Mouse (Mus musculus): ENCODE results near the gene A1cf.
A peak's percentile ranks its signal among the peaks of the same experiment; 100 is the strongest.

Gene A1cf

GRCm38 (mm10) chr19:31868521-31868920 is at the start of gene A1cf:
Gene A1cf (plus strand): TSS chr19:31868764.
- no peak for DNase-seq (ENCODE audit: low spot score)

DNA sequence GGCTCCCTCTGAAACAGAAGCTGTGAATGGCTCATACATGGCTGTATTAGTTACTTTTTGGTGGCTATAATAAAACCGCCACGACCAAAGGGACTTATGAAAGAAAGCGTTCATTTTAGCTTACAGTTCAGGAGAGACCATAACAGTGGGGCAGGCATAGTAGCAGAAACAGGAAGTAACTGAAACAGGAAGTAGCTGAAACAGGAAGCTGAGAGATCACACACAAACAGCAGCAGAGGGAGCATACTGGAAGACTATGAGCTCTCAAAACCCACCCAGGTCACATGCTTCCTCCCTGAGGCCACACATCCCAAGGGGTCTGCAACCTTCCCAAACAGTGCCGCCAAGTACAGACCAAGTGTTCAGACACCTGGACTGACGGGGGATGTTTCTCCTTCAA is 34.3 kb upstream of the A1cf start:
- no peak for DNase-seq (ENCODE audit: low spot score)

- DNase-seq (ENCODE audit: low spot score) = no peak
These were observed 6.7 kb upstream of the A1cf start for GRCm38 (mm10) chr19:31861909-31862308.

- no peak for DNase-seq (ENCODE audit: low spot score)
These were observed 5.9 kb upstream of the A1cf start for GRCm38 (mm10) chr19:31862512-31863249.

- DNase-seq (ENCODE audit: low spot score) = no peak
These were observed 3.1 kb upstream of the A1cf start for GRCm38 (mm10) chr19:31865451-31865850.

DNA sequence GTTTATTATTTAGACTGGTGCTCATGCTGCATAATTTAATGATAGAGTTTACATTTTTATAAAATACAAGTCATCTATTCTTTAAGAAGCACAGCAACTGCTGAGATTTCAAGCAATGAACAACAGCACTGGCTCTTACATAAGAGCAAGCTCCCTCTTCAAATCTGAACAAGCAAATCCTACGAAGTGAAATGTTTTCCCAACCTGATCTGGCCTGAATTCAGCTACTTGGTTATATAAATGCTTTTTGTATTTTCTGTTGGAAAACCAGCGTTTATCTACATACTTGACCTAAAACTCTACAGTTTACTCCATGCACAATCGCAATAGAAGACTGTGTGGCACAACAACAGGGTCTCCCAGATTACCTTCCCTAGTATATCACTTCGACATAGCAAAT is 488 bp upstream of the A1cf start:
- DNase-seq (ENCODE audit: low spot score) = no peak

GRCm38 (mm10) chr19:31868971-31869370 is 407 bp downstream of the A1cf start:
- no peak for DNase-seq (ENCODE audit: low spot score)

DNA sequence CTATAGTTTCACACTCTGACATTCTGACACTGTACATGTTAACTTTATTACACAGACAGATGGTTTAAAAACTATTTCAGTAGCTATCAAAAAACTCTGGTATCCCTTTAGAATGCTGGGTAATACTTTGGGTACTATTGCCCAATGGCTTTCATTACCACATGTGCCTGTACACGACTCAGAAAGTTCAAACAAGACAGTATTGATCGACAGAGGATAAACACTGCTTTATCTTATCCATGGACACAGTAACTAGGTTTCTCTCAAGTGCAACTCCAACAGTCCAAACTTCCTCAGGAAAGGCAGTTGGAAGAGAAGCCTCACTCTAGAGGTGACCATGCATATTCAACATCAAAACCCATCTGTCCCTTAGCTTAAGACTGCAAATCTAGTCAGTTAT is 2.8 kb downstream of the A1cf start:
- no peak for DNase-seq (ENCODE audit: low spot score)

- DNase-seq (ENCODE audit: low spot score) = no peak
These were observed 9.4 kb downstream of the A1cf start for GRCm38 (mm10) chr19:31877968-31878367.

DNA sequence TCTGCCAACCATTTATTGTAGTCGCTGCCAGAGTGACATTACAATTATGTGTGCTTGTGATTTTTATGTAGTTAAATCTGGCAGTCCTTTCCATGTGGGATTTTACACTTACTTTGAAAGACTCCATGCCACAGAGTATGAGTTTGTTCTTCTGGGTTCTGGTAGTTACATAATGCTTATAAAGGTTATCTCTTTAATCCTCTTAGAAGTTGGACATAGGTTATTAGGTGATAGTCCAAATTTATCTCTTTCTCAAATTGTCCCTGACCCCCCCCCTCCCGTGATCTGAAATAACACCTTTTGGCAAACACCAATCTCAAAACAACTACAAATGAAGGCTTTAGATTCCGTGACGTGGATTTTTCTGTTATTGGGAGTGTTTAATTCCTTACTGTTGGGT is 16.0 kb downstream of the A1cf start:
- DNase-seq (ENCODE audit: low spot score) = no peak

DNA sequence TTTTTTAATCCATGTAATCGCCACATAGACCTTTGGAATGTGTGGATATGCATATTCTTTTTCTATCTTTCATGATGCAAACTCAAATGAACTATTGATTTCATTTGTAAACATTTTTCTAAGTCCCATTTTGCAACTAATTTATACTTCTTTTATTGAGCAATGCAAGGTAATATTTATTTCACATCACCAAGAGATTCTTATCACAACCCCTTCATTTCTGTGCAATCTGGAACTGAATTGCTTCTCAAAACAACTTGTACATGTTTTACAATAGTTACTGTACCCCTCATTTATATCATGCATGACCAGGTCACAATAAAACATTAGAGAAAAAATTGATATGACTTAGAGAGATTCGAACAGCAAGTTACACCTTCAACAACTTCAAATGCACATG is 18.7 kb downstream of the A1cf start:
- DNase-seq (ENCODE audit: low spot score) = no peak

- no peak for DNase-seq (ENCODE audit: low spot score)
These were observed 21.4 kb downstream of the A1cf start for GRCm38 (mm10) chr19:31889988-31890387.

DNA sequence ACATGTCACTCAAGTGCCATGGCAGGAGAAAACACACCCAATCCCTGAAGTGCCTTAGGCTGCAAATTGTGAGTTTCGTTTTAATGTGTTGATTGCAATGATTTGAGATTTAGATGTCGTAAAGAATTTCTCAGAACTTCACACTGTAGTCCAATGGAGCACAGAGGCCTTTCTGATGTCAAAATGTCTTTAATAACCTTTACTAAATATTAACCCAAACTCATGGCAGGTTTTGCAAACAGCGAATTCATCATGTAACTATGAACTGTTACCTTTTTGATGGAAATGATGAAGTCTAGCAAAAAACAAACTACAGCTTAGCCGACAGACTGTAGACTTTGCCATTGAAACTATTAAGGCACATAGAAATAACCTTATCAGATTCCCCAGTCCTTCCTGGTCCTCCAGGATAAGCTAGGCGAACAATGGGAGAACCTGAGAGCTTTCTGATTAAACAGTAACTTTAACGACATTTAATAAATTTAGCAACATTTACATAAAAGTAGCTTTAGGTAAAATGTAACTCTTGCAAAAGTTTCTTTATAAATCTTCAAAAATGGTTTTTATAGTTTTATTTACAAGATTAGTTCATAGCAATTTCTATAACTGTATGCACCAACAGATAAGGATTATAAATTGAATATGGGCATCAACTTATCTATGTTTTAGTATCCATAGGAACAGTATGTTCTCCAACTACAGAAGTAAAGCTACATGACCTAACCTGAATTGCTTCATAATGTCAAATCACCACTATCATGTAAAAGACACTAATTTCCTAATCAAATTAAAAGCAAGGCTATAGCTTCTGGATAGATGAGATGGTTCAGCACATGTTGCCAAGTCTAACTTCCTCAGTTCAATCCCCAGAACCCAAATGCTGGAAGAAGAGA is 22.7 kb downstream of the A1cf start:
- no peak for DNase-seq (ENCODE audit: low spot score)

DNA sequence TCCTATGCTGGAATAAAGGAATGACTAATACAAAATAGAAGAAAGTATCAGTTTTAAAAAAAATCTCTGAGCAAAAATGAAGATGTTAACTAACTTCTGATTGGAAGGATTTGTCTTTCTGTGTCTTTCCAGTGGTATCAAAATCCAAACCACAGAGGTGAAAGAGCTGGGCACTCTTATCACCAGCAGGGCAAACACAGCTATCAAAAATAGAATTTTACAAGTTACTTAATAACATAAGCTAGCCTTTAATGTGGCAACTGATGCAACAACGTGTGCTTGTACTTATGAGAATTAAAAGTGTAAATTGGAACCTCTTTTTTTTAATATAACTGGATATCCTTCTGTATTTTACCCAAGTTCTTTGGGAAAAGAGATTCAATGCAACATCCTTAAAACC is 27.4 kb downstream of the A1cf start:
- no peak for DNase-seq (ENCODE audit: low spot score)

DNA sequence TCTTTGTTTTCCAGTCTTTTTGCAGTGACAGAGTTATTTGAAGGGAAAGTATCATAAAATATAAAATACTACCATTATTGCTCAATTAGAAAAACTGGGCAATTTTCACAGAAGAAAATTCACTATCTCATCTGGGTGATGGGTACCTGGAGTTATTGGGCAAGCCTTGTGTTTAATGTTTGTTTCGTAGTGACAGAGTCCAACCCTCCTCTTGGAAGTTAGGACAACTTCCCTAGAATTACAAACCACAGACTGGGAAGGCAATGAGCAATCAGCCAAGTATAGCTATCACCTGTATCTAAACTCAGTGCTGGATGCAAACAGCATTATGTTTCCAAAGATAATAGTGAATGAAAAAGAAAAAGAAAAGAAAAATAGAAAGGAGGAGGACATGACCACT is 28.1 kb downstream of the A1cf start:
- DNase-seq (ENCODE audit: low spot score) = no peak

DNA sequence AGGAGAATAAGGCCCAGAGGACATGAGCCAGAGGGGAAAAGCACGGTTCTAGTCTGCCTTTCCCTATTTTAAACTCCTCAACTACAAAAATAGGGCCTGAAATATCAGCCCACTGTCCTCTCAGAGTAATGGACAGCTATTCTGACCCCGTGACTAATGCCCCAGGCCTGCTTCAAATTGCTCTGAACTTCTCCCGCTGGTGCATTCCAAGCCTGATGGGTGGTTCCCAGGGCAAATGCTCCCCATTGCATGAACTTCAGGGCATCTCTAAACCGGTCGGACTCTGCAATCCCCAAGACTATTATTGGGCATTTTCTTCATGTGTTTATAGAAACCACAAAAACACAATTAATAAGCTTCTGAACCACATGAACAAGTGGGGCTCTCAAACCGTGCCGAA is 37.1 kb downstream of the A1cf start:
- no peak for DNase-seq (ENCODE audit: low spot score)

DNA sequence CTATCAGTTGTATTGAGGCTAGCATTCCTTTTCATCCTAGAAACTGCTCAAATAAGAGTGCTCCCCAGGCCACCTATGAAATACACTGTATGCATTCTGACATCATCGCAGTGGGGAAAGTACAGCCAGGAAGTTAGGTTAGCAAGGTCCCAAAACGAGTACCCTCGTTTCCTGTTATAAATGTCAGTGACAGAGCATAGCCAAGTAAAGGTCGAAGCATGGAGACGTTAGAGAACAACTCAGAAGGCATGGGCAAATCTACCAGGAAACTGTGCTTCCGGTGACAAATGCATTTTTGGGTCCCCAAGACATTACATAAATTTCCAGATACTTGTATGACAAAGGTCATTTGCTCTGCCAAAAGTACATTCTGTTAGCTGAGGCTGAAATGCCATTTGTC is 41.9 kb downstream of the A1cf start:
- DNase-seq (ENCODE audit: low spot score) = peak; percentile 52

GRCm38 (mm10) chr19:31913946-31914345 is 45.4 kb downstream of the A1cf start:
- DNase-seq (ENCODE audit: low spot score) = no peak

GRCm38 (mm10) chr19:31920357-31920756 is 51.8 kb downstream of the A1cf start:
- DNase-seq (ENCODE audit: low spot score) = no peak

DNA sequence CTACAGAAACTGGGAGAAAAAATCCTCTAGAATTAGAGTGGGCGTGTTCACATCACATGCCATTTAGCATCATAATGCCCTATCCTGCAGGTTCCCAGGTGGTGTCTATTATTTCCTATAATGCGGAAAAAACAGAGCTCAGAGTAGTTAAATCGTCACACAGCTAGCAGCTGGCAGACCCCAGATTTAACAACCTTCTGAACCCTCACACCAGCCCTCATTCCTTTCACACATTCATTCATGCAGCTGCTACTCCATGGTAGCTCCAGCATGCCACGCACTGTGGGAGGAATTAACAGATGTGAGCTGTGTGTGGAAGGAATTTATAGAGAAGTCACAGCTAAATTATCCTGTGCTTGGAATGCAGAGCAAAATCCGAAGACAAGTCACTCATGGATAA is 53.3 kb downstream of the A1cf start:
- no peak for DNase-seq (ENCODE audit: low spot score)

DNA sequence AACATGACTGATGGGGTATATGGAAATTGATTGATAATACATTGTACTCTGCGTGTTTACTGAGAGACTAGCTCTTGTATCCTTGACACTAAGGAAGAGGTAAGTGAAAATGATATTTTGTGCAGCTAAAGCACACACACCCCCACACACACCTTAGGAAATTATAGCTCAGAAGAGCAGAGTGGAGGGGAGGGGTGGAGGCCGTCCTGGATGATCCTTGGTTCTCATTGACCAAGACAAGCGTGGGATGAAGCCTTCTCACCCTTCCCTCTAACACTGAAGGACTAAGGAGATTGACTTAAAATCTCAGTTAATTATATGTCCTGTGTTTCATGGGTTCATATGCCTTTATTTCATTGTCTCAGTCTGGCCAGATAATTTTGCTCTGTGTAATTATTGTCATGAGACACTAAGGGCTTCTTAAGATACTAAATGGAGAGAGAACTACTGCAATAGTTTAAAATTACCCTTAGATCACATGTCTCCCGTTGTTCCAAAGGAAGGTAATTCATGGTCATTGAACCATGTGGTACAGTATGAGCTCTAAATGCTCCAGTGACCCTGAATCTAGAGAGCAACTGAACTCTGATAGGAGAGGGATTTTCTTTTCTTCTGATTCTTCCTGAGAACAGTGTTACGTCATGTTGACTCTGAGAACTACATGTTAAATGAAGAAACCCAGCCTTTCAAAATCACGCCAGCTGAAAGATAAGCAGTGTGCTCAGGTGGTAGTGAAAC is 55.2 kb downstream of the A1cf start:
- DNase-seq (ENCODE audit: low spot score) = no peak

GRCm38 (mm10) chr19:31950793-31951489 is 82.4 kb downstream of the A1cf start:
- no peak for DNase-seq (ENCODE audit: low spot score)
